Mouse (Mus musculus) brain, embryonic 18.5 days (tissue): Measurements from ENCODE around the gene Rbbp5.
A peak's percentile ranks its signal among the peaks of the same experiment; 100 is the strongest.

ENCODE experiments used
- DNase-seq: peaks from one replicate; pipeline ENCODE4 v3.0.0-alpha.2; 2012; ENCODE audit warnings: low read depth, low spot score

Rbbp5 gene

GRCm38 (mm10) chr1:132500535-132500934, 23.4 kb downstream of the Rbbp5 start:
- DNase-seq = no peak

GRCm38 (mm10) chr1:132505155-132505554, 28.0 kb downstream of the Rbbp5 start:
- DNase-seq = peak; percentile 24

GRCm38 (mm10) chr1:132506058-132506457, 28.9 kb downstream of the Rbbp5 start, which contains the start of gene Tmem81:
Tmem81 (plus strand) TSS chr1:132506230.
- no peak for DNase-seq

GRCm38 (mm10) chr1:132506656-132507055, 29.5 kb downstream of the Rbbp5 start:
- no peak for DNase-seq

- no peak for DNase-seq
These were observed 32.6 kb downstream of the Rbbp5 start for GRCm38 (mm10) chr1:132509771-132510170.

- no peak for DNase-seq
These were observed 34.4 kb downstream of the Rbbp5 start for GRCm38 (mm10) chr1:132511521-132511920.

GRCm38 (mm10) chr1:132512106-132512505, 34.9 kb downstream of the Rbbp5 start:
- no peak for DNase-seq

- no peak for DNase-seq
These were observed 38.2 kb downstream of the Rbbp5 start for GRCm38 (mm10) chr1:132515339-132515738.

- DNase-seq = no peak
These were observed 39.6 kb downstream of the Rbbp5 start for GRCm38 (mm10) chr1:132516776-132517175.

GRCm38 (mm10) chr1:132518621-132519020, 41.5 kb downstream of the Rbbp5 start:
- DNase-seq = no peak

GRCm38 (mm10) chr1:132519734-132520133, 42.6 kb downstream of the Rbbp5 start:
- DNase-seq = no peak

- DNase-seq = no peak
These were observed 43.6 kb downstream of the Rbbp5 start for GRCm38 (mm10) chr1:132520764-132521163.

GRCm38 (mm10) chr1:132523048-132523447, 45.9 kb downstream of the Rbbp5 start:
- no peak for DNase-seq

GRCm38 (mm10) chr1:132523920-132524319, 46.8 kb downstream of the Rbbp5 start:
- DNase-seq = no peak

GRCm38 (mm10) chr1:132525832-132526231, 48.7 kb downstream of the Rbbp5 start:
- DNase-seq = peak; percentile 75

- DNase-seq = no peak
These were observed 50.9 kb downstream of the Rbbp5 start for GRCm38 (mm10) chr1:132528071-132528470.

GRCm38 (mm10) chr1:132528647-132529334, 51.6 kb downstream of the Rbbp5 start:
- no peak for DNase-seq

GRCm38 (mm10) chr1:132530631-132531191, 53.5 kb downstream of the Rbbp5 start:
- DNase-seq = no peak

- no peak for DNase-seq
These were observed 55.4 kb downstream of the Rbbp5 start for GRCm38 (mm10) chr1:132532521-132532920.

GRCm38 (mm10) chr1:132533840-132534239, 56.7 kb downstream of the Rbbp5 start:
- DNase-seq = no peak

GRCm38 (mm10) chr1:132535541-132535940, 58.4 kb downstream of the Rbbp5 start:
- no peak for DNase-seq

GRCm38 (mm10) chr1:132536416-132536815, 59.3 kb downstream of the Rbbp5 start:
- DNase-seq = no peak

GRCm38 (mm10) chr1:132537736-132538135, 60.6 kb downstream of the Rbbp5 start:
- no peak for DNase-seq
